Mouse (Mus musculus): Measurements from ENCODE around the gene Syt2. TPM values are rescaled to one million over a fixed set of nuclear protein-coding genes. Genes with fewer than 3 reads are reported as not detected.

Gene Syt2
- polyA plus RNA-seq, 1 experiment: 5.7 TPM

- DNase-seq (ENCODE audit: low read depth): peak; percentile 33
- TF ChIP-seq CTCF (IDR thresholded peaks at IDR 0.05; ENCODE audit: borderline replicate concordance, extremely low read depth, insufficient read depth, insufficient read length) (no peak), POLR2A (IDR thresholded peaks at IDR 0.05; ENCODE audit: borderline replicate concordance, extremely low read depth, insufficient read depth, insufficient read length, poor library complexity, severe bottlenecking) (no peak)
Observed at GRCm38 (mm10) chr1:134749889-134750288, 103.4 kb downstream of the Syt2 start.

- no peak for TF ChIP-seq POLR2A (IDR thresholded peaks at IDR 0.05; ENCODE audit: borderline replicate concordance, extremely low read depth, insufficient read depth, insufficient read length, poor library complexity, severe bottlenecking)
- TF ChIP-seq CTCF (IDR thresholded peaks at IDR 0.05; ENCODE audit: borderline replicate concordance, extremely low read depth, insufficient read depth, insufficient read length): no peak
- DNase-seq (ENCODE audit: low read depth): no peak
Observed at GRCm38 (mm10) chr1:134752447-134752846, 106.0 kb downstream of the Syt2 start.

GRCm38 (mm10) chr1:134753751-134754630 lies 107.5 kb downstream of the Syt2 start:
- TF ChIP-seq POLR2A (IDR thresholded peaks at IDR 0.05; ENCODE audit: borderline replicate concordance, extremely low read depth, insufficient read depth, insufficient read length, poor library complexity, severe bottlenecking): no peak
- TF ChIP-seq CTCF (IDR thresholded peaks at IDR 0.05; ENCODE audit: borderline replicate concordance, extremely low read depth, insufficient read depth, insufficient read length): no peak
- peak; percentile 29 for DNase-seq (ENCODE audit: low read depth)

- no peak for DNase-seq (ENCODE audit: low read depth)
- TF ChIP-seq CTCF (IDR thresholded peaks at IDR 0.05; ENCODE audit: borderline replicate concordance, extremely low read depth, insufficient read depth, insufficient read length) (no peak), POLR2A (IDR thresholded peaks at IDR 0.05; ENCODE audit: borderline replicate concordance, extremely low read depth, insufficient read depth, insufficient read length, poor library complexity, severe bottlenecking) (no peak)
Observed at GRCm38 (mm10) chr1:134754818-134755217, 108.3 kb downstream of the Syt2 start.

GRCm38 (mm10) chr1:134755548-134756189 lies 109.2 kb downstream of the Syt2 start:
- DNase-seq (ENCODE audit: low read depth): no peak
- TF ChIP-seq POLR2A (IDR thresholded peaks at IDR 0.05; ENCODE audit: borderline replicate concordance, extremely low read depth, insufficient read depth, insufficient read length, poor library complexity, severe bottlenecking) (no peak), CTCF (IDR thresholded peaks at IDR 0.05; ENCODE audit: borderline replicate concordance, extremely low read depth, insufficient read depth, insufficient read length) (no peak)

GRCm38 (mm10) chr1:134756190-134756873 lies 109.9 kb downstream of the Syt2 start:
- TF ChIP-seq CTCF (IDR thresholded peaks at IDR 0.05; ENCODE audit: borderline replicate concordance, extremely low read depth, insufficient read depth, insufficient read length) (no peak), POLR2A (IDR thresholded peaks at IDR 0.05; ENCODE audit: borderline replicate concordance, extremely low read depth, insufficient read depth, insufficient read length, poor library complexity, severe bottlenecking) (no peak)
- DNase-seq (ENCODE audit: low read depth): peak; percentile 25

- no peak for TF ChIP-seq POLR2A (IDR thresholded peaks at IDR 0.05; ENCODE audit: borderline replicate concordance, extremely low read depth, insufficient read depth, insufficient read length, poor library complexity, severe bottlenecking)
- TF ChIP-seq CTCF (IDR thresholded peaks at IDR 0.05; ENCODE audit: borderline replicate concordance, extremely low read depth, insufficient read depth, insufficient read length): no peak
- no peak for DNase-seq (ENCODE audit: low read depth)
Observed at GRCm38 (mm10) chr1:134757230-134757629, 110.8 kb downstream of the Syt2 start.

- no peak for DNase-seq (ENCODE audit: low read depth)
Observed at GRCm38 (mm10) chr1:134759133-134759532, 112.7 kb downstream of the Syt2 start.

GRCm38 (mm10) chr1:134760642-134761041 lies 114.2 kb downstream of the Syt2 start:
- no peak for DNase-seq (ENCODE audit: low read depth)
- TF ChIP-seq CTCF (IDR thresholded peaks at IDR 0.05; ENCODE audit: borderline replicate concordance, extremely low read depth, insufficient read depth, insufficient read length) (no peak), POLR2A (IDR thresholded peaks at IDR 0.05; ENCODE audit: borderline replicate concordance, extremely low read depth, insufficient read depth, insufficient read length, poor library complexity, severe bottlenecking) (no peak)

More at GRCm38 (mm10) chr1:134759133-134759532, 112.7 kb downstream of the Syt2 start:
- TF ChIP-seq CTCF (IDR thresholded peaks at IDR 0.05; ENCODE audit: borderline replicate concordance, extremely low read depth, insufficient read depth, insufficient read length): no peak

GRCm38 (mm10) chr1:134761534-134761933 lies 115.1 kb downstream of the Syt2 start:
- TF ChIP-seq POLR2A (IDR thresholded peaks at IDR 0.05; ENCODE audit: borderline replicate concordance, extremely low read depth, insufficient read depth, insufficient read length, poor library complexity, severe bottlenecking): no peak
- TF ChIP-seq CTCF (IDR thresholded peaks at IDR 0.05; ENCODE audit: borderline replicate concordance, extremely low read depth, insufficient read depth, insufficient read length): no peak
- no peak for DNase-seq (ENCODE audit: low read depth)

- DNase-seq (ENCODE audit: low read depth): no peak
- TF ChIP-seq CTCF (IDR thresholded peaks at IDR 0.05; ENCODE audit: borderline replicate concordance, extremely low read depth, insufficient read depth, insufficient read length): no peak
- TF ChIP-seq POLR2A (IDR thresholded peaks at IDR 0.05; ENCODE audit: borderline replicate concordance, extremely low read depth, insufficient read depth, insufficient read length, poor library complexity, severe bottlenecking): no peak
Observed at GRCm38 (mm10) chr1:134763250-134763649, 116.8 kb downstream of the Syt2 start.

Data from brain, embryonic 14.5 days (tissue).